Mouse (Mus musculus): ENCODE measurements around the gene Psg17. TPM values are rescaled to one million over a fixed set of nuclear protein-coding genes. Genes with fewer than 3 reads are reported as not detected.

The Psg17 gene
- polyA plus RNA-seq (2014; fragmentation: Illumina TruSeq; extraction: RNeasy Lipid Tissue Mini Kit (QIAGEN cat#74804); ENCODE audit: low read depth, low replicate concordance) = not detected

DNA sequence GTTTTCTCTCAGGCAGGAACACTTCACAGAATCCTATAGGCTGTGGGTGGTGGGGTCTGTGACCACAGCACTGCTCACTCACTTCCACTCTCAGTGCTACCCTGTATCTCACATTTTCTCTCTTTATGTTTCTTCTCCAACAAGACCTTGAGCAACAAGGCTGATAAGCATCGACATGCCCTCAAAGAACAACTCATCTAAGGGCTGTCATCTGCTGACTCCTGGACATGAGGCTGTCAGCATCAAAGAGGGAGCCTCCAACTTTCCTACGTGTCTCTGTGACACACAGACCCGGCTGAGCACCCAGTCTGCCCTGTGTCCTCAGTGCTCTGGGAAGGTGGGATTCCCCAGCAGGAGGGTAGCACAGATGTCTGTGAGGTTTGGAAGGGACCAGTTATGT is at the start of gene Psg17:
Psg17 (minus strand) TSS at position 101 of the 400 bp plus-strand sequence.

DNA sequence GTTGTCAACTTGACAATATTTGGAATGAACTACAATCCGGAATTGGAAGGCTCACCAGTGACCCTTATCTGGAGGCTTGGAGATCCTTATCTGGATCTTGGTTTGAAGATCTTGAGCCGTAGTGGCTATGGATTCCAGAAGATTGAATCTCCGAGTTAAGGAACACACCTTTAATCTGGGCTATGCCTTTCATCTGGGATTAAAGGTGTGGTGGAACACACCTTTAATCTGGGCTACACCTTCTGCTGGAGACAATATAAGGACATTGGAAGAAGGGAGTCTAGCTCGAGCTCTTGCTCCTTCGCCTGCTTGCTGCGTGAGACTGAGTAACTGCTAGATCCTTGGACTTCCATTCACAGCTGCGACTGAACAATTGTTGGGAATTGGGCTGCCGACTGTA is 49.6 kb upstream of the Psg17 start, which contains the start of gene Pglyrp1:
Pglyrp1 (plus strand) TSS at position 301 of the 400 bp plus-strand sequence.

DNA sequence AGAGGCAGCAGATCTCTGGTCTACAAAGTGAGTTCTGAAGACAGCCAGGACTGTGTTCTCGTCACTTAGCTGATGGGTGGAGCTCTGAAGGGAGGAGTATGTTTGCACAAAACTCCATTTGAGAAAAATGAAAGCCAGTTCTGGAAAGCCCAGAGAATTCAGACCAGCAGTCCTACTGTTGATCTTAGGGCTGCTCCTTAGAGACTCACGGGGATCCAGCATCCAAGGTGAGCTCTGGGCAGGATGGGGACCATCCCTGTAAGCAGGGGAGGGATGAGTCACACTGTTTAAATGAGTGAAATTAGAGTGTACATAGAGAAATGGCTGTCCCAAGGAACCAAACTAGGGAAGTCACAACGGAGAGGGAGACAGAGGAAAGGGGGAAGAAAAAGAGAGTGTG is 18.5 kb upstream of the Psg17 start, which contains the start of gene Mill2:
Mill2 (plus strand) TSS at position 102 of the 400 bp plus-strand sequence.

DNA sequence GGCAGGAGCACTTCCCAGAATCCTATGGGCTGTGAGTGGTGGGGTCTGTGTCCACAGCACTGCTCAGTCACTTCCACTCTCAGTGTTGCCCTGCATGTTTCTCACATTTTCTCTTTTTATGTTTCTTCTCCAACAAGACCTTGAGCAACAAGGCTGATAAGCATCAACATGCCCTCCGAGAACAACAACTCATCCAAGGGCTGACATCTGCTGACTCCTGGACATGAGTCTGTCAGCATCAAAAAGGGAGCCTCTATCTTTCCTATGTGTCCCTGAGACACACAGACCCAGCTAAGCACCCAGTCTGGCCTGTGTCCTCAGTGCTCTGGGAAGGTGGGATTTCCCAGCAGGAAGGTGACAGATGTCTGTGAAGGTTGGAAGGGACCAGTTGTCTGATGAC is 23.0 kb downstream of the Psg17 start, which contains the start of gene Psg19:
Psg19 (minus strand) TSS at position 101 of the 400 bp plus-strand sequence.

Other genes with a start within 250 kb of the Psg17 start
- not detected for gene Psg23, start 205.1 kb downstream of the Psg17 start, polyA plus RNA-seq (2014; fragmentation: Illumina TruSeq; extraction: RNeasy Lipid Tissue Mini Kit (QIAGEN cat#74804); ENCODE audit: low read depth, low replicate concordance)
- not detected for gene Psg21, start 164.9 kb downstream of the Psg17 start, polyA plus RNA-seq (2014; fragmentation: Illumina TruSeq; extraction: RNeasy Lipid Tissue Mini Kit (QIAGEN cat#74804); ENCODE audit: low read depth, low replicate concordance)
- not detected for gene Psg20, start 135.4 kb downstream of the Psg17 start, polyA plus RNA-seq (2014; fragmentation: Illumina TruSeq; extraction: RNeasy Lipid Tissue Mini Kit (QIAGEN cat#74804); ENCODE audit: low read depth, low replicate concordance)
- not detected for gene Psg22, start 103.5 kb downstream of the Psg17 start, polyA plus RNA-seq (2014; fragmentation: Illumina TruSeq; extraction: RNeasy Lipid Tissue Mini Kit (QIAGEN cat#74804); ENCODE audit: low read depth, low replicate concordance)
- gene Psg19, start 23.1 kb downstream of the Psg17 start, polyA plus RNA-seq (2014; fragmentation: Illumina TruSeq; extraction: RNeasy Lipid Tissue Mini Kit (QIAGEN cat#74804); ENCODE audit: low read depth, low replicate concordance) = not detected
- gene Mill2, start 18.4 kb upstream of the Psg17 start, polyA plus RNA-seq (2014; fragmentation: Illumina TruSeq; extraction: RNeasy Lipid Tissue Mini Kit (QIAGEN cat#74804); ENCODE audit: low read depth, low replicate concordance) = 11.0 TPM
- gene Pglyrp1, start 49.7 kb upstream of the Psg17 start, polyA plus RNA-seq (2014; fragmentation: Illumina TruSeq; extraction: RNeasy Lipid Tissue Mini Kit (QIAGEN cat#74804); ENCODE audit: low read depth, low replicate concordance) = 3.0 TPM
- 12.3 TPM for gene Ccdc61, start 88.8 kb upstream of the Psg17 start, polyA plus RNA-seq (2014; fragmentation: Illumina TruSeq; extraction: RNeasy Lipid Tissue Mini Kit (QIAGEN cat#74804); ENCODE audit: low read depth, low replicate concordance)
- 2.7 TPM for gene Nova2, start 104.3 kb upstream of the Psg17 start, polyA plus RNA-seq (2014; fragmentation: Illumina TruSeq; extraction: RNeasy Lipid Tissue Mini Kit (QIAGEN cat#74804); ENCODE audit: low read depth, low replicate concordance)
- gene Nanos2, start 165.8 kb upstream of the Psg17 start, polyA plus RNA-seq (2014; fragmentation: Illumina TruSeq; extraction: RNeasy Lipid Tissue Mini Kit (QIAGEN cat#74804); ENCODE audit: low read depth, low replicate concordance) = not detected
- gene Mypop, start 169.6 kb upstream of the Psg17 start, polyA plus RNA-seq (2014; fragmentation: Illumina TruSeq; extraction: RNeasy Lipid Tissue Mini Kit (QIAGEN cat#74804); ENCODE audit: low read depth, low replicate concordance) = 4.2 TPM
- 17.3 TPM for gene Irf2bp1, start 182.4 kb upstream of the Psg17 start, polyA plus RNA-seq (2014; fragmentation: Illumina TruSeq; extraction: RNeasy Lipid Tissue Mini Kit (QIAGEN cat#74804); ENCODE audit: low read depth, low replicate concordance)
- not detected for gene Foxa3, start 201.9 kb upstream of the Psg17 start, polyA plus RNA-seq (2014; fragmentation: Illumina TruSeq; extraction: RNeasy Lipid Tissue Mini Kit (QIAGEN cat#74804); ENCODE audit: low read depth, low replicate concordance)
- 63.7 TPM for gene Sympk, start 202.8 kb upstream of the Psg17 start, polyA plus RNA-seq (2014; fragmentation: Illumina TruSeq; extraction: RNeasy Lipid Tissue Mini Kit (QIAGEN cat#74804); ENCODE audit: low read depth, low replicate concordance)
- 4.0 TPM for gene Rsph6a, start 233.1 kb upstream of the Psg17 start, polyA plus RNA-seq (2014; fragmentation: Illumina TruSeq; extraction: RNeasy Lipid Tissue Mini Kit (QIAGEN cat#74804); ENCODE audit: low read depth, low replicate concordance)